Mouse (Mus musculus): Measurements from ENCODE around the gene Rasal2.

Gene Rasal2

GRCm38 (mm10) chr1:157123836-157124235 is 288.6 kb downstream of the Rasal2 start:
- no peak for DNase-seq

GRCm38 (mm10) chr1:157119168-157119567 is 293.2 kb downstream of the Rasal2 start:
- no peak for DNase-seq

GRCm38 (mm10) chr1:157117440-157117839 is 295.0 kb downstream of the Rasal2 start:
- peak in 1 of 2 experiments; percentile 55 for DNase-seq

GRCm38 (mm10) chr1:157114492-157114891 is 297.9 kb downstream of the Rasal2 start:
- no peak for DNase-seq

- DNase-seq, result no peak
These were observed 302.0 kb downstream of the Rasal2 start for GRCm38 (mm10) chr1:157110287-157110835.

- no peak for DNase-seq
These were observed 303.8 kb downstream of the Rasal2 start, which contains the start of gene Tex35 for GRCm38 (mm10) chr1:157108580-157108979. Gene Tex35 (minus strand): TSS chr1:157108680.

GRCm38 (mm10) chr1:157101122-157101865 is 311.1 kb downstream of the Rasal2 start:
- DNase-seq, result peak; percentile 52 to 61

GRCm38 (mm10) chr1:157095534-157095933 is 316.9 kb downstream of the Rasal2 start:
- no peak for DNase-seq

- DNase-seq, result no peak
These were observed 319.8 kb downstream of the Rasal2 start for GRCm38 (mm10) chr1:157092622-157093021.

GRCm38 (mm10) chr1:157092140-157092539 is 320.3 kb downstream of the Rasal2 start:
- no peak for DNase-seq

- DNase-seq, result no peak
These were observed 321.6 kb downstream of the Rasal2 start for GRCm38 (mm10) chr1:157090835-157091234.

GRCm38 (mm10) chr1:157086097-157086994 is 326.0 kb downstream of the Rasal2 start:
- peak; percentile 55 to 71 for DNase-seq
